Mouse (Mus musculus): ENCODE results near the gene Fyb. TPM values are rescaled to one million over a fixed set of nuclear protein-coding genes. Genes with fewer than 3 reads are reported as not detected.

The Fyb gene
- polyA plus RNA-seq, 1 experiment = 4.8 TPM

Other genes starting within 250 kb of the Fyb start
- 12.1 and 15.7 TPM in 2 replicates for gene Dab2, start 223.1 kb upstream of the Fyb start, polyA plus RNA-seq (2012; rRNA removed)
- gene C9, start 77.5 kb upstream of the Fyb start, polyA plus RNA-seq (2012; rRNA removed) = not detected in 2 replicates
- 17.1 and 18.6 TPM in 2 replicates for gene Rictor, start 185.5 kb downstream of the Fyb start, polyA plus RNA-seq (2012; rRNA removed)